Mouse (Mus musculus) forebrain, embryonic 16.5 days (tissue): Measurements from ENCODE around the gene Gpnmb. TPM values are rescaled to one million over a fixed set of nuclear protein-coding genes. Genes with fewer than 3 reads are reported as not detected.

ENCODE experiments used
- ATAC-seq: fragments of 200-750 bp; cut with Nextera tagmentation; 2 replicates; pipeline ENCODE4 v1.8.0; 2017; ENCODE audit warnings: mild to moderate bottlenecking, moderate library complexity
- H3K27ac ChIP-seq: fragments of 300-500 bp; sonication (generic); 2 replicates; pipeline ENCODE4 v1.5.1; 2014; ENCODE audit warnings: low read length, control low read depth
- H3K27me3 ChIP-seq: fragments of 300-500 bp; sonication (generic); replicated peaks from 2 replicates; pipeline ENCODE4 v1.6.1; 2014; ENCODE audit warnings: low read length; ENCODE audit not compliant: control insufficient read depth, insufficient read depth
- H3K36me3 ChIP-seq: fragments of 300-500 bp; sonication (generic); 2 replicates; pipeline ENCODE4 v1.6.1; 2014; ENCODE audit not compliant: control insufficient read depth, insufficient read depth
- H3K4me1 ChIP-seq: fragments of 300-500 bp; sonication (generic); replicated peaks from 2 replicates; pipeline ENCODE4 v1.6.1; 2014; ENCODE audit warnings: low read length; ENCODE audit not compliant: control insufficient read depth, insufficient read depth
- H3K4me2 ChIP-seq: fragments of 300-500 bp; sonication (generic); 2 replicates; pipeline ENCODE4 v1.6.1; 2014; ENCODE audit warnings: mild to moderate bottlenecking, low read length, control low read depth
- H3K4me3 ChIP-seq: fragments of 300-500 bp; sonication (generic); replicated peaks from 2 replicates; pipeline ENCODE4 v1.5.1; 2014; ENCODE audit warnings: mild to moderate bottlenecking, low read length, control low read depth
- H3K9ac ChIP-seq: fragments of 300-500 bp; sonication (generic); replicated peaks from 2 replicates; pipeline ENCODE4 v1.6.1; 2014; ENCODE audit warnings: low read depth, low read length, control low read depth
- H3K9me3 ChIP-seq: fragments of 300-500 bp; sonication (generic); 2 replicates; pipeline ENCODE4 v1.6.1; 2016; ENCODE audit warnings: low read length; ENCODE audit not compliant: control insufficient read depth
- WGBS: fragments of 180-500 bp; shearing (Covaris S2); extraction: QIAGEN DNeasy Blood & Tissue Kit; methylation state at CpG from one replicate; pipeline ENCODE4 v1.1.7; 2014; 5-methylcytosine and 5-hydroxymethylcytosine counted together
- polyA plus RNA-seq: library from polyadenylated mRNA; unstranded; fragments of >200 nt; fragmentation: Nextera tagmentation; extraction: Ambion mirVana; gene quantifications from 2 replicates; pipeline ENCODE4 v1.2.1, GENCODE M21; 2015

The Gpnmb gene
- polyA plus RNA-seq, 1 experiment from 2014 or later: 0.61 TPM

DNA sequence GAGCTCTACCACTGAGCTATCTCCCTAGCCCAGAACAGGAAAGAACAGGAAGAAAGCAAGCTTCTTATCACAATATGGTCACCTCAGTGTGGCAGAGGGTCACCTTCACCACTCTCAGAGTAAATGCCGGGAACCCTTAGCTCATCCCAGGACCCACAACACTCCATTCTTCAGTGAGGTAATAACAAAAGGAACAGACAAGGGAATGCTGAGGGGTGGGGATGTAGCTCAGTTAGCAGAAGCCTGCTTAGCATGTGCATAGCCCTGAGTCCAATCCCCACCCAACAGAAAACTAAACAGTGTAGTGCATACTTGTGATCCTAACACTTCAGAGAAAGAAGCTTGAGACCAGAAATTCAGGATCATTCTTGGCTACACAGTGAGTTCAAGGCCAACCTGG, 62.7 kb downstream of the Gpnmb start:
- WGBS: 85% methylated on average over 1 of the region's 1 CpGs
- H3K36me3 ChIP-seq: peaks cover 9% of the 10 kb centered on the region
- no peak overlapping the region for H3K27ac ChIP-seq
- H3K27me3 ChIP-seq: no peaks in the 10 kb centered on the region
- ATAC-seq: no peak
- no peak overlapping the region for H3K4me3 ChIP-seq
- no peak overlapping the region for H3K9ac ChIP-seq
- no peak overlapping the region for H3K4me2 ChIP-seq
- no peaks in the 10 kb centered on the region for H3K9me3 ChIP-seq
- H3K4me1 ChIP-seq: peaks cover 22% of the 10 kb centered on the region

DNA sequence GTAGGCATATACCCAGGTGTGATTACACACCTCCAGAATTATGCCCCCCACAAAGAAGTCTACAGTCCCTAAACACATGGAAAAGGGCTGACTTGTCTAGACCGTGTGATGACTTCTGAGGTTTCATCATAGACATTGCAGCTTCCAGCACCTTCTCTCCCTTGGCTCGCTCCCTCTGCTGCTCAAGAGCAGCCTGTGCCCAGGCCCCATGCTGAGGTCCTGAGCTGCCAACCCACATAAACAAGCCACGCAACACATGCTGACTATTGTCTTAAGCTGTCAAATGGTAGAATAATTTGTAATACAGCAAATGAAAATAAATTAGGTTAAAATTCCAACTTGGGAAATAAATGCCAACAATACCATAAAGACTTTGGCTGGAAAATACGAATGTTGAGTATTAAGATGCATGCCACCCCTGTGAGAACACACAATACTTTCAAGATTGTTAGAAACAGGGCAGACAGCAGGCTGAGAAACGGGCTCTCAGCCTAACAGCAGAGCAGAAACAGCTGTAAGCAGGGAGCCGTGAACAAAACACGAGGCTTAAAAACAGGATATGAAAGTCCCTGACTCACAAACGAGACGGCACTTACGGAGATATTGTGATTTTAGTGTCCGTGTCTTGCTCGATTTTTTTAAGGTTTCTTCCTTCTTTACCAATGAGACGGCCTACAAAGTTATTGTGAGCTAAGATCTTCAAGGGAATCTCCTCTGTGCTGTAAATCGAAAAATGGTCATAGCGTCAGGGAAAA, 70.6 kb downstream of the Gpnmb start:
- Histone ChIP-seq H3K4me3 (no peak overlapping the region), H3K4me1 (no peaks in the 10 kb centered on the region), H3K9me3 (no peaks in the 10 kb centered on the region), H3K36me3 (peaks cover 17% of the 10 kb centered on the region), H3K4me2 (no peak overlapping the region), H3K27ac (no peak overlapping the region), H3K9ac (no peak overlapping the region), H3K27me3 (no peaks in the 10 kb centered on the region)
- no peak for ATAC-seq
- whole genome bisulfite sequencing: 82% methylated on average over 15 of the region's 15 CpGs

DNA sequence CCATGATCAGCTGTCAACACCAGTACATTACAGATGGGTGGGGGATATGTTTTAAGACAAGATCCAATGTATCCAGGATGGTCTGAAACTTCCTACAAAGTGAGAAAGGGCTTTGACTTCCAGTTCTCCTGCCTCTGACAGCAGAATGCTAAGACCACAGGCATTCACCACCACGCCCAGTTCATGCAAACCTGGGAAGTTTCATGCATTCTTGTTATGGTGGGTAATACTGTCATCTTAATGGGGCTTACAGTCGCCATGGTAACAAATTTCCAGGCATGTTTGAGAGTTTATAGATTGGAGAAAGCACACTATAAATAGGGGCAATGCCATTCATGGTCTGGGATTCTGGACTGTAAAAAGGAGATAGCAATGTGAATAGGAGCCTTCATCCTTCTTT, 72.8 kb downstream of the Gpnmb start:
- no peak overlapping the region for H3K4me2 ChIP-seq
- H3K9ac ChIP-seq: no peak overlapping the region
- no peaks in the 10 kb centered on the region for H3K9me3 ChIP-seq
- ATAC-seq: no peak
- no peaks in the 10 kb centered on the region for H3K27me3 ChIP-seq
- peaks cover 10% of the 10 kb centered on the region for H3K36me3 ChIP-seq
- 92% methylated on average over 2 of the region's 2 CpGs for WGBS
- no peaks in the 10 kb centered on the region for H3K4me1 ChIP-seq
- no peak overlapping the region for H3K27ac ChIP-seq
- no peak overlapping the region for H3K4me3 ChIP-seq

DNA sequence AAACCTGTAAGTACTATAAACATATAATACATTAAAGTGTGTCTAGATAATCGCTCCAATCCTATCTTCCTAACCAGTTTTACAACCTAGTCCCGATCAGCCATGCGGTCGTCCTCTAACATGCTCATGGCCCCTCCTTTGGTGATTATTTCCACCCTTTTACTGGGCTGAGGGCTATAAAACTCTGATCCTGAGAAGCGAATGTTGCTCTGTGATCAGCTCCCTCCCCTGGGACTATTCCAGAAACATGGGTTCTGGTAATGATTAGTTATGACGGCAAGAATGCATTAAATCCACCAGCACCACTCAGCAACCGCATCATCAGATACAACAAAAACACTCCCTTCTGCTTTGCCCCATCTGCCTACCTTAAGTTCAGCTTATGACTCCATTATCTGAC, 77.5 kb downstream of the Gpnmb start:
- WGBS: 93% methylated on average over 7 of the region's 7 CpGs
- Histone ChIP-seq H3K9me3 (no peaks in the 10 kb centered on the region), H3K27ac (no peak overlapping the region), H3K9ac (no peak overlapping the region), H3K4me1 (0 out of 2 replicates have a peak, but pooled peaks cover 2% of the 10 kb centered on the region), H3K36me3 (peaks cover 4% of the 10 kb centered on the region; the same call in 1 of the 2 replicates), H3K4me3 (no peak overlapping the region), H3K27me3 (no peaks in the 10 kb centered on the region), H3K4me2 (no peak overlapping the region)
- ATAC-seq: no peak

DNA sequence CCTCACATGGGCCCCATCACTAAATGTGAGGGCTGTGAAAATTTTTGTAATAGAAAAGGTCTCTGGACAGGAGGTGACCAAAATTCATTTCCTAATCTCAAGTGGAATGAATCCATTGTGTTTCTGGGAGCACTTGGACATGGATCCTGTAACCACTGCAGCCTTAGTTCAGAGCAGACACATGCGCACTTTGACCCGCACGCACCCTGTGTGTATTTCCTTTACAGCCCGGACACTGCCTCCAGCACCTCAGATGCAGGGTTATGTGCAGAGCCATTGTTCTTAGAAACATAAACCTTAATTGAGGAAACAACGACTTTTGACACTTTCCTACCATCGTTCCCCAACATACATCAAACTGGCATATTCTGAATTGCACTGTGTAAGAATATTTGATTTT, 78.1 kb downstream of the Gpnmb start:
- ATAC-seq: no peak
- 93% methylated on average over 6 of the region's 6 CpGs for WGBS
- no peak overlapping the region for H3K27ac ChIP-seq
- no peaks in the 10 kb centered on the region for H3K9me3 ChIP-seq
- peaks cover 4% of the 10 kb centered on the region; the same call in 1 of the 2 replicates for H3K36me3 ChIP-seq
- no peak overlapping the region for H3K4me2 ChIP-seq
- H3K27me3 ChIP-seq: no peaks in the 10 kb centered on the region
- no peak overlapping the region for H3K9ac ChIP-seq
- peaks cover 3% of the 10 kb centered on the region for H3K4me1 ChIP-seq
- H3K4me3 ChIP-seq: no peak overlapping the region

DNA sequence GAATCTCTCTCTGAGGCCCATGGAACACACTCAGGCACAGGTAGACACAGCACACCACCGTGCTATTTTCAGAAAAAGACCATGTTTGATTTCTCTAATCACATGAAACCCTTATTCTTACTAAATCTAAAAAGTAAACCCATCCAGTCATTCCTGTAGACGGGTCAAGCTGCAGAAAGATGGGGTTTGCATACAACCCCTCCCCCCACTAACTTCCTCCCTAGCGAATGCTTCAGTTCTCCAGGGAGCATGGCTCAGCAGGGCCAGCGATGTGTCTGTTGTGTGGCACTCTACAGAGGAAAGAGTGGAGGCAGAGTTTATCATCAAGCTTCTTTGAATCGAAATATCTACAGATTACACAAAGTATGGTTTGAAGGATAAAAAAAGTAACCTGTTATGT, 79.2 kb downstream of the Gpnmb start:
- WGBS: 85% methylated on average over 5 of the region's 5 CpGs
- Histone ChIP-seq H3K4me2 (no peak overlapping the region), H3K9me3 (no peaks in the 10 kb centered on the region), H3K36me3 (peaks cover 4% of the 10 kb centered on the region; the same call in 1 of the 2 replicates), H3K9ac (no peak overlapping the region), H3K27ac (no peak overlapping the region), H3K4me1 (peaks cover 8% of the 10 kb centered on the region), H3K4me3 (no peak overlapping the region), H3K27me3 (no peaks in the 10 kb centered on the region)
- ATAC-seq: no peak

DNA sequence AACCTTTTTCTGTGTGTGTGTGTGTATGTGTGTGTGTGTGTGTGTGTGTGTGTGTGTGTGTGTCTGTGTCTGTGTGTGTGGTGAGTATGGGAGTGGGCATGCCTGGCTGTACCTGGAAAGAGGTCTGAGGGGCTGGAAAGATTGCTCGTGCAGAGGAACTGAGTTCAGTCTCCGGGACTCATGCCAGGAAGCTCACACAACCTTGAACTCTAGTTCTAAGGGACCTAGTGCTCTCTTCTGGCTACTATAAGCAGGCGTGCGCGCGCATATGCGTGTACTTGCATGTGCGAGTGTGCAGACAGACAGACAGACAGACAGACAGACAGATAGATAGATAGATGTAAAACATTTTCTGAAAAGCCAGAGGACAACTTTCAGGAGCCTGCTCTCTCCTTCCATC, 79.9 kb downstream of the Gpnmb start:
- Histone ChIP-seq H3K9me3 (no peaks in the 10 kb centered on the region), H3K27me3 (no peaks in the 10 kb centered on the region), H3K4me2 (no peak overlapping the region), H3K4me1 (peaks cover 8% of the 10 kb centered on the region), H3K9ac (no peak overlapping the region), H3K4me3 (no peak overlapping the region), H3K36me3 (peaks cover 2% of the 10 kb centered on the region; the same call in 1 of the 2 replicates), H3K27ac (no peak overlapping the region)
- 86% methylated on average over 8 of the region's 8 CpGs for WGBS
- ATAC-seq: no peak

DNA sequence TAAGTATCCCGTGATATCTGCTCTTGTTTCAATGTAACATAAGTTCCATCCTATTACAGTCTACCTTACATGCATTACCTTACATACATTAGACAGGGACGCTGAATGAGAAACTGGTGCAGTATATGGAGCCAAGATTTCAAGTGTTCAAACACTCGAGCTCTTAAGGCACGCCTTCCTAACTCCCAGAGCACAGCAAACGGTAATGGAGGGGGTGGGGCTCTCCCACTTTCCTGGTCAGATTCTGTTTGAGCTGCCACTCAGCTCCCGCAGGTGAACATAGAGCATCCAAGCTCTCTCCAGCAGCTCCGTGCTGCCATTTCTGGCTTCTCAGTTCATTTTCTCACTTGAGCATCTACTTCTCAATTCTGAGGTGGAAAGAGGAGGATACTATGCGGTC, 82.1 kb downstream of the Gpnmb start:
- no peak overlapping the region for H3K27ac ChIP-seq

DNA sequence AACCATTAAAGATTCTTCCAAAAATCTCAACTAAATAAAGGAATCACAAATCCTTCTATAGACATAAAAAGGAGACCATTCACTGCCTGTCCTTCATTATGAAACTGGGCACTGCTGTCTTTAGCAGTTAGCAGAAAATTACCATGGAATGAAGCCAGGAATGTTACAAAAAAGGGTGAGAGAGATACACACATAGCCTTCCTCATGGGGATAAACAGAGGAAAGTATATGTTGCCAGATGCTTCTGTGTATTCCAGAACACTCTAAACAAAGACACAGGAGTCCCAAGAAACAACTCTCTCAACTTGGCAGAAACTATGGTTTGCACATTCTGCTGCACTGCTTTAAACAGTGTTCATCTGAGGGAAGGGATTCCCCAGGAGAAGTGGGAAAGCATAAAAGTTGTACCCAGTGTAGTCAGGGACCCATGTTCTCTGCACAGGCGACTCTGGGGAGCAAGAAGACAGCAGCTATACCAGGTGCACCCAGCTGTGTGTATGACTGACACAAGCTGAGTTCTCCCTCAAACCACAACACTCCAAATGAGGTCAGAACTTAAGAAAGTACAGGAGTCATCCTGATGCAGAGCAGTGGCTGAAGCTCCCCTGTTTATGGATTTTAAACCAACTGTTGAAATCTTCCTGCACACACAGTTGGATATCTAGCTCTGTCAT, 83.3 kb downstream of the Gpnmb start:
- Histone ChIP-seq H3K9me3 (no peaks in the 10 kb centered on the region), H3K27me3 (no peaks in the 10 kb centered on the region), H3K9ac (no peak overlapping the region), H3K36me3 (peaks cover 2% of the 10 kb centered on the region; the same call in 1 of the 2 replicates), H3K4me3 (no peak overlapping the region), H3K4me1 (peaks cover 8% of the 10 kb centered on the region), H3K27ac (no peak overlapping the region), H3K4me2 (no peak overlapping the region)
- WGBS: 78% methylated on average over 1 of the region's 1 CpGs
- ATAC-seq: no peak

More for the DNA sequence above, 82.1 kb downstream of the Gpnmb start:
- H3K36me3 ChIP-seq: peaks cover 2% of the 10 kb centered on the region; the same call in 1 of the 2 replicates
- H3K9ac ChIP-seq: no peak overlapping the region
- no peak overlapping the region for H3K4me2 ChIP-seq
- ATAC-seq: no peak
- H3K4me3 ChIP-seq: no peak overlapping the region
- no peaks in the 10 kb centered on the region for H3K9me3 ChIP-seq
- WGBS: 73% methylated on average over 8 of the region's 8 CpGs
- H3K27me3 ChIP-seq: no peaks in the 10 kb centered on the region
- H3K4me1 ChIP-seq: peaks cover 8% of the 10 kb centered on the region
